8 mouse cellular contexts compared by ENCODE assay signal in genomic region chr17:26094531-26095110, GRCm38 (mm10). TPM values are rescaled to one million over a fixed set of nuclear protein-coding genes. Genes with fewer than 3 reads are reported as not detected.
DNase-seq lines count a peak whose midpoint lies in the region; ATAC-seq and TF ChIP-seq lines count a peak whose summit lies in the region.

No protein-coding gene starts in this region.

- no peak for ATAC-seq in heart, postnatal 0 days (ENCODE audit: insufficient read depth, low read depth)
- no peak for ATAC-seq in hindbrain, embryonic 14.5 days (ENCODE audit: low FRiP score)
- no peak for ATAC-seq in midbrain, embryonic 14.5 days (ENCODE audit: low FRiP score, low TSS enrichment)

- no peaks in the 10 kb centered on the region for H3K36me3 ChIP-seq in heart, postnatal 0 days (replicated peaks; ENCODE audit: control insufficient read depth, insufficient read depth, low read length)
- no peaks in the 10 kb centered on the region for H3K36me3 ChIP-seq in hindbrain, embryonic 14.5 days (replicated peaks; ENCODE audit: control insufficient read depth, insufficient read depth)
- H3K36me3 ChIP-seq in midbrain, embryonic 14.5 days (ENCODE audit: control insufficient read depth, insufficient read depth, low read length): no peaks in the 10 kb centered on the region

- H3K4me2 ChIP-seq in heart, postnatal 0 days (ENCODE audit: low read depth, low read length): peak overlapping the region; percentile 88
- peak overlapping the region; percentile 93 for H3K4me2 ChIP-seq in hindbrain, embryonic 14.5 days (replicated peaks)
- H3K4me2 ChIP-seq in midbrain, embryonic 14.5 days (ENCODE audit: low read length): peak overlapping the region; percentile 86

- peak overlapping the region; percentile 58 for H3K4me3 ChIP-seq in heart, postnatal 0 days (ENCODE audit: low read depth, low read length)
- peak overlapping the region; percentile 87 for H3K4me3 ChIP-seq in brown adipose tissue, adult 24 weeks (ENCODE audit: insufficient read depth, low read depth, low read length)
- H3K4me3 ChIP-seq in hindbrain, embryonic 14.5 days (replicated peaks; ENCODE audit: low read length): peak overlapping the region; percentile 56
- peak overlapping the region; percentile 56 for H3K4me3 ChIP-seq in midbrain, embryonic 14.5 days (replicated peaks; ENCODE audit: low read depth, low read length)

- peak overlapping the region; percentile 62; the same call in 1 of the 2 replicates for H3K9ac ChIP-seq in heart, postnatal 0 days (replicated peaks; ENCODE audit: low read depth, low read length)
- peak overlapping the region; percentile 82 for H3K9ac ChIP-seq in hindbrain, embryonic 14.5 days
- H3K9ac ChIP-seq in midbrain, embryonic 14.5 days (replicated peaks; ENCODE audit: low read length): peak overlapping the region; percentile 71

- no peaks in the 10 kb centered on the region for H3K9me3 ChIP-seq in heart, postnatal 0 days (replicated peaks; ENCODE audit: control insufficient read depth, low read length)
- H3K9me3 ChIP-seq in hindbrain, embryonic 14.5 days (ENCODE audit: control insufficient read depth, low read length): no peaks in the 10 kb centered on the region
- no peaks in the 10 kb centered on the region for H3K9me3 ChIP-seq in midbrain, embryonic 14.5 days (ENCODE audit: control insufficient read depth, low read length)

- H3K4me1 ChIP-seq in heart, postnatal 0 days (ENCODE audit: control insufficient read depth, insufficient read depth): peaks cover 2% of the 10 kb centered on the region; the same call in 1 of the 2 replicates
- H3K4me1 ChIP-seq in brown adipose tissue, adult 24 weeks (ENCODE audit: control insufficient read depth, insufficient read depth, insufficient read length, low read length): no peaks in the 10 kb centered on the region
- H3K4me1 ChIP-seq in hindbrain, embryonic 14.5 days (replicated peaks; ENCODE audit: control insufficient read depth, insufficient read depth, low read length): peaks cover 8% of the 10 kb centered on the region; the same call in 1 of the 2 replicates
- H3K4me1 ChIP-seq in midbrain, embryonic 14.5 days (ENCODE audit: control insufficient read depth, insufficient read depth, low read length): peaks cover 3% of the 10 kb centered on the region; the same call in 1 of the 2 replicates

- no peak for TF ChIP-seq CTCF in heart, postnatal 0 days (IDR thresholded peaks at IDR 0.05; ENCODE audit: low read depth)

- TF ChIP-seq EP300 in heart, postnatal 0 days (IDR thresholded peaks at IDR 0.05; ENCODE audit: low read depth): no peak

- DNase-seq in heart, postnatal 0 days (ENCODE audit: low spot score): no peak
- no peak for DNase-seq in heart, postnatal 25 days (ENCODE audit: low spot score)
- DNase-seq in hindbrain, embryonic 14.5 days (ENCODE audit: low spot score): no peak
- no peak for DNase-seq in midbrain, embryonic 14.5 days
- DNase-seq in cerebellum, adult 9-11 months: no peak
- DNase-seq in left cerebral cortex, adult 9 months (ENCODE audit: low spot score in 2 of 2): no peak
- no peak for DNase-seq in urinary bladder, adult 2 months (ENCODE audit: low spot score)

- 49% methylated on average over 9 of the region's 9 CpGs for WGBS in heart, postnatal 0 days
- WGBS in hindbrain, embryonic 14.5 days: 27% methylated on average over 9 of the region's 9 CpGs
- WGBS in midbrain, embryonic 14.5 days: 27% methylated on average over 9 of the region's 9 CpGs

- intact Hi-C loops in heart, postnatal 25 days (cut with DNase I): loop anchor here (5.0 kb wide), 2 partner anchors 148 to 202 kb away; partner anchors contain the start of gene Fam234a

- H3K27ac ChIP-seq in heart, postnatal 0 days (ENCODE audit: low read depth): no peak overlapping the region
- H3K27ac ChIP-seq in brown adipose tissue, adult 24 weeks (replicated peaks; ENCODE audit: low read depth, low read length): no peak overlapping the region
- peak overlapping the region; percentile 36 for H3K27ac ChIP-seq in hindbrain, embryonic 14.5 days
- peak overlapping the region; percentile 55; the same call in 1 of the 2 replicates for H3K27ac ChIP-seq in midbrain, embryonic 14.5 days (replicated peaks; ENCODE audit: low read depth, low read length)

- H3K27me3 ChIP-seq in heart, postnatal 0 days (ENCODE audit: control insufficient read depth, insufficient read depth, low read length): no peaks in the 10 kb centered on the region
- no peaks in the 10 kb centered on the region for H3K27me3 ChIP-seq in hindbrain, embryonic 14.5 days (ENCODE audit: control insufficient read depth, insufficient read depth, low read length)
- H3K27me3 ChIP-seq in midbrain, embryonic 14.5 days (ENCODE audit: control insufficient read depth, insufficient read depth, low read length): no peaks in the 10 kb centered on the region

RNA-seq across cellular contexts. Expression of gene Nme4, which starts 0.8 kb away (rescaled TPM):
- 28.5 and 60.6 TPM in 2 replicates for total RNA-seq in heart, postnatal 0 days (2014; rRNA removed; ENCODE audit: low replicate concordance)
- polyA plus RNA-seq in heart, postnatal 0 days (2015; fragmentation: Nextera tagmentation; extraction: Ambion mirVana): 26.5 and 27.5 TPM in 2 replicates
- 1 to 10 TPM; 3.2 to 3.6 TPM for total RNA-seq in heart, postnatal 25 days (2021)
- 1.9 and 5.5 TPM in 2 replicates for polyA plus RNA-seq in brown adipose tissue, adult 24 weeks (2012; ENCODE audit: insufficient read depth, insufficient read length, missing spikeins)
- 14.5 and 17.5 TPM in 2 replicates for polyA plus RNA-seq in hindbrain, embryonic 14.5 days (2014; fragmentation: Nextera tagmentation; extraction: Ambion mirVana)
- polyA plus RNA-seq in midbrain, embryonic 14.5 days (2014; fragmentation: Nextera tagmentation; extraction: Ambion mirVana): 17.5 and 23.7 TPM in 2 replicates
- polyA plus RNA-seq in urinary bladder, adult 2 months (2012; rRNA removed): 13.9 and 20.6 TPM in 2 replicates

RNA-seq across cellular contexts. Expression of gene Decr2, which starts 4.5 kb away (rescaled TPM):
- total RNA-seq in heart, postnatal 0 days (2014; rRNA removed; ENCODE audit: low replicate concordance): 35.3 and 44.6 TPM in 2 replicates
- polyA plus RNA-seq in heart, postnatal 0 days (2015; fragmentation: Nextera tagmentation; extraction: Ambion mirVana): 35.3 and 36.6 TPM in 2 replicates
- total RNA-seq in heart, postnatal 25 days (2021): 10 to 100 TPM; 11.0 to 11.7 TPM
- polyA plus RNA-seq in brown adipose tissue, adult 24 weeks (2012; ENCODE audit: insufficient read depth, insufficient read length, missing spikeins): 48.4 and 53.1 TPM in 2 replicates
- 22.6 and 28.8 TPM in 2 replicates for polyA plus RNA-seq in hindbrain, embryonic 14.5 days (2014; fragmentation: Nextera tagmentation; extraction: Ambion mirVana)
- 21.0 and 21.5 TPM in 2 replicates for polyA plus RNA-seq in midbrain, embryonic 14.5 days (2014; fragmentation: Nextera tagmentation; extraction: Ambion mirVana)
- 81.4 and 105 TPM in 2 replicates for polyA plus RNA-seq in urinary bladder, adult 2 months (2012; rRNA removed)

RNA-seq across cellular contexts. Expression of gene Tmem8, which starts 18.5 kb away (rescaled TPM):
- 2.1 and 2.5 TPM in 2 replicates for total RNA-seq in heart, postnatal 0 days (2014; rRNA removed; ENCODE audit: low replicate concordance)
- polyA plus RNA-seq in heart, postnatal 0 days (2015; fragmentation: Nextera tagmentation; extraction: Ambion mirVana): 0.51 and 0.69 TPM in 2 replicates
- 1 to 10 TPM; 2.5 to 3.1 TPM for total RNA-seq in heart, postnatal 25 days (2021)
- 3.0 and 5.1 TPM in 2 replicates for polyA plus RNA-seq in brown adipose tissue, adult 24 weeks (2012; ENCODE audit: insufficient read depth, insufficient read length, missing spikeins)
- polyA plus RNA-seq in hindbrain, embryonic 14.5 days (2014; fragmentation: Nextera tagmentation; extraction: Ambion mirVana): 3.2 and 3.9 TPM in 2 replicates
- 2.4 and 2.9 TPM in 2 replicates for polyA plus RNA-seq in midbrain, embryonic 14.5 days (2014; fragmentation: Nextera tagmentation; extraction: Ambion mirVana)
- 17.1 and 21.8 TPM in 2 replicates for polyA plus RNA-seq in urinary bladder, adult 2 months (2012; rRNA removed)

RNA-seq across cellular contexts. Expression of gene Rab11fip3, which starts 25.3 kb away (rescaled TPM):
- total RNA-seq in heart, postnatal 0 days (2014; rRNA removed; ENCODE audit: low replicate concordance): 7.9 and 12.4 TPM in 2 replicates
- 6.1 and 8.7 TPM in 2 replicates for polyA plus RNA-seq in heart, postnatal 0 days (2015; fragmentation: Nextera tagmentation; extraction: Ambion mirVana)
- 10 to 100 TPM; 28.0 to 30.2 TPM for total RNA-seq in heart, postnatal 25 days (2021)
- polyA plus RNA-seq in brown adipose tissue, adult 24 weeks (2012; ENCODE audit: insufficient read depth, insufficient read length, missing spikeins): 5.3 and 5.7 TPM in 2 replicates
- 27.4 and 29.5 TPM in 2 replicates for polyA plus RNA-seq in hindbrain, embryonic 14.5 days (2014; fragmentation: Nextera tagmentation; extraction: Ambion mirVana)
- 27.4 and 28.6 TPM in 2 replicates for polyA plus RNA-seq in midbrain, embryonic 14.5 days (2014; fragmentation: Nextera tagmentation; extraction: Ambion mirVana)
- 21.2 and 28.6 TPM in 2 replicates for polyA plus RNA-seq in urinary bladder, adult 2 months (2012; rRNA removed)

RNA-seq across cellular contexts. Expression of gene Mrpl28, which starts 28.7 kb away (rescaled TPM):
- total RNA-seq in heart, postnatal 0 days (2014; rRNA removed; ENCODE audit: low replicate concordance): 213 and 275 TPM in 2 replicates
- polyA plus RNA-seq in heart, postnatal 0 days (2015; fragmentation: Nextera tagmentation; extraction: Ambion mirVana): 222 and 226 TPM in 2 replicates
- 100 to 1,000 TPM; 130 to 133 TPM for total RNA-seq in heart, postnatal 25 days (2021)
- polyA plus RNA-seq in brown adipose tissue, adult 24 weeks (2012; ENCODE audit: insufficient read depth, insufficient read length, missing spikeins): 126 and 135 TPM in 2 replicates
- 184 and 190 TPM in 2 replicates for polyA plus RNA-seq in hindbrain, embryonic 14.5 days (2014; fragmentation: Nextera tagmentation; extraction: Ambion mirVana)
- 170 and 190 TPM in 2 replicates for polyA plus RNA-seq in midbrain, embryonic 14.5 days (2014; fragmentation: Nextera tagmentation; extraction: Ambion mirVana)
- polyA plus RNA-seq in urinary bladder, adult 2 months (2012; rRNA removed): 62.8 and 76.4 TPM in 2 replicates

Comparison
In these comparisons a context has a peak if more than half of its experiments do, and no peak if none do; other contexts are left out.
1. H3K27ac ChIP-seq: peak in hindbrain, embryonic 14.5 days (single experiment) and midbrain, embryonic 14.5 days (single experiment); none in heart, postnatal 0 days (single experiment) and brown adipose tissue, adult 24 weeks (single experiment).
2. Peak in every context shown above with its lines, with median percentiles within 50 percentile points of each other: H3K4me2 ChIP-seq, H3K4me3 ChIP-seq and H3K9ac ChIP-seq.